Mouse (Mus musculus) intestine, embryonic 15.5 days (tissue): ENCODE results near the gene Tmem181a. TPM values are rescaled to one million over a fixed set of nuclear protein-coding genes. Genes with fewer than 3 reads are reported as not detected.
"Not testable (repeated sequence)": the region's sequence is repeated elsewhere in the genome, so short reads cannot be mapped to it uniquely, and the experiment has no call there.

Experiments used
- ATAC-seq: fragments of 200-750 bp; cut with Nextera tagmentation; 2 replicates; pipeline ENCODE4 v1.8.0; 2017; ENCODE audit warnings: moderate TSS enrichment, moderate library complexity
- H3K27ac ChIP-seq: fragments of 300-500 bp; sonication (generic); 2 replicates; pipeline ENCODE4 v1.5.1; 2015; ENCODE audit warnings: mild to moderate bottlenecking, inconsistent platforms
- H3K27me3 ChIP-seq: fragments of 300-500 bp; sonication (generic); replicated peaks from 2 replicates; pipeline ENCODE4 v1.6.1; 2015; ENCODE audit warnings: inconsistent platforms
- H3K36me3 ChIP-seq: fragments of 300-500 bp; sonication (generic); 2 replicates; pipeline ENCODE4 v1.6.1; 2015; ENCODE audit warnings: inconsistent platforms
- H3K4me1 ChIP-seq: fragments of 300-500 bp; sonication (generic); replicated peaks from 2 replicates; pipeline ENCODE4 v1.6.1; 2015; ENCODE audit warnings: inconsistent platforms
- H3K4me2 ChIP-seq: fragments of 300-500 bp; sonication (generic); replicated peaks from 2 replicates; pipeline ENCODE4 v1.6.1; 2015; ENCODE audit warnings: mild to moderate bottlenecking, inconsistent platforms
- H3K4me3 ChIP-seq: fragments of 300-500 bp; sonication (generic); replicated peaks from 2 replicates; pipeline ENCODE4 v1.5.1; 2015; ENCODE audit warnings: inconsistent platforms
- H3K9ac ChIP-seq: fragments of 300-500 bp; sonication (generic); 2 replicates; pipeline ENCODE4 v1.6.1; 2015; ENCODE audit warnings: inconsistent platforms
- H3K9me3 ChIP-seq: fragments of 300-500 bp; sonication (generic); 2 replicates; pipeline ENCODE4 v1.6.1; 2016; ENCODE audit warnings: inconsistent platforms
- WGBS: fragments of 180-500 bp; shearing (Covaris S2); methylation state at CpG from one replicate; pipeline ENCODE4 v1.1.7; 2015; 5-methylcytosine and 5-hydroxymethylcytosine counted together
- polyA plus RNA-seq: library from polyadenylated mRNA; unstranded; fragments of >200 nt; fragmentation: Nextera tagmentation; extraction: Ambion mirVana; gene quantifications from 2 replicates; pipeline ENCODE4 v1.2.1, GENCODE M21; 2015

Gene Tmem181a
- polyA plus RNA-seq: 19.5 and 19.7 TPM in 2 replicates

GRCm38 (mm10) chr17:6256400-6257069, at the start of gene Tmem181a:
Tmem181a (plus strand) TSS chr17:6256860.
- H3K4me1 ChIP-seq, H3K27ac ChIP-seq, H3K27me3 ChIP-seq, H3K36me3 ChIP-seq, H3K4me3 ChIP-seq, H3K9me3 ChIP-seq, H3K9ac ChIP-seq: not testable (repeated sequence)
- WGBS: under 1% methylated on average over 28 of the region's 51 CpGs
- peak within 1 kb of the TSS; percentile 45 for H3K4me2 ChIP-seq
- peak; percentile 71 for ATAC-seq

- no peak for ATAC-seq
- no peaks in the 10 kb centered on the region for H3K4me1 ChIP-seq
- H3K4me2 ChIP-seq: no peak overlapping the region
Measured at GRCm38 (mm10) chr17:6211721-6212120, 44.9 kb upstream of the Tmem181a start.

GRCm38 (mm10) chr17:6215640-6216039, 41.0 kb upstream of the Tmem181a start:
- H3K9me3 ChIP-seq: no peaks in the 10 kb centered on the region
- no peak for ATAC-seq
- 87% methylated on average over 4 of the region's 4 CpGs for WGBS
- H3K9ac ChIP-seq: no peak overlapping the region
- H3K27ac ChIP-seq: no peak overlapping the region
- H3K27me3 ChIP-seq: no peaks in the 10 kb centered on the region
- H3K4me1 ChIP-seq: no peaks in the 10 kb centered on the region
- H3K4me2 ChIP-seq: no peak overlapping the region
- no peak overlapping the region for H3K4me3 ChIP-seq
- H3K36me3 ChIP-seq: peaks cover 14% of the 10 kb centered on the region; the same call in 1 of the 2 replicates

More at GRCm38 (mm10) chr17:6211721-6212120, 44.9 kb upstream of the Tmem181a start:
- no peak overlapping the region for H3K27ac ChIP-seq
- H3K9ac ChIP-seq: no peak overlapping the region
- WGBS: 80% methylated on average over 1 of the region's 1 CpGs
- no peaks in the 10 kb centered on the region for H3K9me3 ChIP-seq
- H3K36me3 ChIP-seq: peaks cover 14% of the 10 kb centered on the region; the same call in 1 of the 2 replicates
- no peak overlapping the region for H3K4me3 ChIP-seq
- H3K27me3 ChIP-seq: no peaks in the 10 kb centered on the region

- H3K27ac ChIP-seq: no peak overlapping the region
- no peak overlapping the region for H3K9ac ChIP-seq
- 90% methylated on average over 10 of the region's 10 CpGs for WGBS
- no peaks in the 10 kb centered on the region for H3K4me1 ChIP-seq
- no peak overlapping the region for H3K4me3 ChIP-seq
- H3K4me2 ChIP-seq: no peak overlapping the region
- no peaks in the 10 kb centered on the region for H3K9me3 ChIP-seq
- peaks cover 14% of the 10 kb centered on the region; the same call in 1 of the 2 replicates for H3K36me3 ChIP-seq
- H3K27me3 ChIP-seq: no peaks in the 10 kb centered on the region
- no peak for ATAC-seq
Measured at GRCm38 (mm10) chr17:6216514-6216913, 40.1 kb upstream of the Tmem181a start.

- H3K4me1 ChIP-seq, H3K4me2 ChIP-seq, H3K27ac ChIP-seq, H3K27me3 ChIP-seq, ATAC-seq, H3K4me3 ChIP-seq, H3K9me3 ChIP-seq, H3K9ac ChIP-seq, H3K36me3 ChIP-seq: not testable (repeated sequence)
- no CpG with 5 or more reads among the region's 7 CpGs for WGBS
Measured at GRCm38 (mm10) chr17:6232633-6233032, 24.0 kb upstream of the Tmem181a start.

GRCm38 (mm10) chr17:6251298-6251697, 5.4 kb upstream of the Tmem181a start:
- H3K36me3 ChIP-seq, H3K4me2 ChIP-seq, H3K9ac ChIP-seq, H3K4me1 ChIP-seq, H3K27ac ChIP-seq, H3K27me3 ChIP-seq, H3K4me3 ChIP-seq, ATAC-seq, H3K9me3 ChIP-seq: not testable (repeated sequence)
- 90% methylated on average over 1 of the region's 1 CpGs for WGBS

- not testable (repeated sequence) for ATAC-seq, H3K27ac ChIP-seq, H3K27me3 ChIP-seq, H3K9ac ChIP-seq, H3K4me3 ChIP-seq, H3K4me1 ChIP-seq, H3K36me3 ChIP-seq, H3K9me3 ChIP-seq
- H3K4me2 ChIP-seq: peak overlapping the region; percentile 45; the same call in 1 of the 2 replicates
- WGBS: under 1% methylated on average over 13 of the region's 20 CpGs
Measured at GRCm38 (mm10) chr17:6257070-6257456, 403 bp downstream of the Tmem181a start.

GRCm38 (mm10) chr17:6269876-6270831, 13.5 kb downstream of the Tmem181a start:
- H3K4me1 ChIP-seq, H3K27ac ChIP-seq, H3K36me3 ChIP-seq, H3K27me3 ChIP-seq, H3K9me3 ChIP-seq: not testable (repeated sequence)
- peak; percentile 91 for ATAC-seq
- peak overlapping the region; percentile 48 for H3K4me3 ChIP-seq
- H3K4me2 ChIP-seq: peak overlapping the region; percentile 65
- H3K9ac ChIP-seq: peak overlapping the region; percentile 64
- under 1% methylated on average over 68 of the region's 84 CpGs for WGBS

GRCm38 (mm10) chr17:6270840-6271239, 14.2 kb downstream of the Tmem181a start:
- under 1% methylated on average over 25 of the region's 25 CpGs for WGBS
- not testable (repeated sequence) for H3K9me3 ChIP-seq, H3K36me3 ChIP-seq, H3K27ac ChIP-seq, H3K27me3 ChIP-seq, H3K4me1 ChIP-seq
- H3K9ac ChIP-seq: peak overlapping the region; percentile 64
- peak overlapping the region; percentile 65 for H3K4me2 ChIP-seq
- peak overlapping the region; percentile 48 for H3K4me3 ChIP-seq
- ATAC-seq: peak; percentile 48; the same call in 1 of the 2 replicates

GRCm38 (mm10) chr17:6271970-6272369, 15.3 kb downstream of the Tmem181a start:
- H3K27ac ChIP-seq, H3K4me1 ChIP-seq, H3K9ac ChIP-seq, H3K27me3 ChIP-seq, H3K9me3 ChIP-seq, H3K4me3 ChIP-seq, H3K36me3 ChIP-seq, H3K4me2 ChIP-seq, ATAC-seq: not testable (repeated sequence)
- 88% methylated on average over 6 of the region's 6 CpGs for WGBS

GRCm38 (mm10) chr17:6274693-6275092, 18.0 kb downstream of the Tmem181a start:
- not testable (repeated sequence) for H3K4me3 ChIP-seq, H3K27ac ChIP-seq, H3K4me1 ChIP-seq, H3K36me3 ChIP-seq, H3K27me3 ChIP-seq, H3K9ac ChIP-seq, ATAC-seq, H3K9me3 ChIP-seq, H3K4me2 ChIP-seq
- WGBS: 90% methylated on average over 4 of the region's 6 CpGs

GRCm38 (mm10) chr17:6279205-6279604, 22.5 kb downstream of the Tmem181a start:
- H3K9me3 ChIP-seq, H3K36me3 ChIP-seq, H3K4me1 ChIP-seq, H3K4me3 ChIP-seq, H3K4me2 ChIP-seq, H3K9ac ChIP-seq, H3K27ac ChIP-seq, H3K27me3 ChIP-seq: not testable (repeated sequence)
- ATAC-seq: peak; percentile 81
- 47% methylated on average over 8 of the region's 8 CpGs for WGBS
